Mouse (Mus musculus) spleen, embryonic (tissue): ENCODE data around the gene Bmpr1a.

Experiments
- CTCF ChIA-PET: fragments of 350-600 bp; sonication (Branson Sonifier 250); formaldehyde crosslinking; loops from one replicate; lab custom pipeline; 2022; lab: Charles Lee

Bmpr1a gene

GRCm38 (mm10) chr14:34508187-34508840 lies 5.2 kb upstream of the Bmpr1a start:
- CTCF ChIA-PET: no interaction called here

GRCm38 (mm10) chr14:34505309-34505708 lies 2.2 kb upstream of the Bmpr1a start:
- CTCF ChIA-PET: no interaction called here

DNA sequence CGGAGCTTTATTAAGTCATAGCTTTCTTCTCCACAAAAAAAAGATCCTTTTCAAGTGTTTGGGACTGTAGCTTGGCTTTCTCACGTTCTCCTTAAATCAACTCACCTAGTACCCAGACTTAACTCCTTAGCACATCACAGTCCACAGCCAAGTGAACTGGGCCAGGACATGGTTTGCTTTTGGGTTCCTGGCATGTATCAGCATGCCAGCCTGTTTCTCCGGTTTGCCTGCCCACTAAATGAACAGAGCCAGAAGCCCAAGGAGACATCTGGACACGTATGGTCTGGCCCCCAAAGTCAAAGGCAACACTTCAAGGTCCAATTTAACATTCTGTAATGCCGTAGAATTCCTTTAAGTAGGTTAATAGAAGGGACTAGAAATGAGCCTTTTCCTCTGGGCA lies 1.2 kb upstream of the Bmpr1a start:
- CTCF ChIA-PET: no interaction called here

DNA sequence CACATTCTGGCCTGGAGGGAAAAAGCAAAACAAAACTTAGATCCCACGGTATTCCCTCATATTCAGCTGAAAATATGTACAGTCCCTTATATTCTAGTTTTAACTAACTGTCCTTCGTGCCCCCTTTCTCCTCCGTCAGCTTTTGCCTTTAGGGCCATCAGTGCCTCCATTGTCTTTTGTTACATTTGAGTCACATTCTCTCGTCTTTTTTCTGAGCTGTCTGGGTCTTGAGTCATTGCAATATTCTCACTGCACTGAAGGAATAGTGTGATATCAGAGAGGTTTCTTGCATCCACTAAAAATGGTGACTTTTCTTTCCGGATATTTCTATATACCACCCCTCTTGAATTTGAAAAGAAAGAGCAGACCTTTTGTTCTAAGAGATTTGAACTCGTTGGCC lies 618 bp upstream of the Bmpr1a start:
- CTCF ChIA-PET: no interaction called here

- CTCF ChIA-PET: no interaction called here
Measured at GRCm38 (mm10) chr14:34502475-34503324, 441 bp downstream of the Bmpr1a start.

GRCm38 (mm10) chr14:34501804-34502474 lies 1.2 kb downstream of the Bmpr1a start:
- CTCF ChIA-PET: interaction anchor here (0.7 kb wide), 1 partner anchor 74 kb away, joined by 3 read pairs; no protein-coding TSS in a partner anchor

DNA sequence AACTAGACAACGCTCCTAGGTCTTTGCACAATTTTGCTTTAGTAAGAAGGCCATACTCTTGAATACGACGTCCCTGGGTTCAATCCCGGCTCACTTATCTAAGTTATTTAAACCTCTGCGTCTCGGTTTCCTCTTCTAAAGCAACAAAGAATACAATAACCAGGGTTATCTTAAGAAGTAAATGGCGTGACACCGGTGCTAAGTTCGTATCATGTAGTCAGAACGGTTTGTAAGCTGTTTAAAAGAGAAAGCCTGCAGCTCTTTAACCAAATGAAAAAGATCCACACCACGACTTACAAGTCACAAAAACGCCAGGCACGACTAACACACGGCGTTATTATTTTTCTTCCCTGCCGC lies 1.7 kb downstream of the Bmpr1a start:
- CTCF ChIA-PET: interaction anchor here (0.7 kb wide), 1 partner anchor 73 kb away, joined by 3 read pairs; no protein-coding TSS in a partner anchor

GRCm38 (mm10) chr14:34500309-34500708 lies 2.8 kb downstream of the Bmpr1a start:
- CTCF ChIA-PET: no interaction called here

GRCm38 (mm10) chr14:34499664-34500063 lies 3.5 kb downstream of the Bmpr1a start:
- CTCF ChIA-PET: no interaction called here

DNA sequence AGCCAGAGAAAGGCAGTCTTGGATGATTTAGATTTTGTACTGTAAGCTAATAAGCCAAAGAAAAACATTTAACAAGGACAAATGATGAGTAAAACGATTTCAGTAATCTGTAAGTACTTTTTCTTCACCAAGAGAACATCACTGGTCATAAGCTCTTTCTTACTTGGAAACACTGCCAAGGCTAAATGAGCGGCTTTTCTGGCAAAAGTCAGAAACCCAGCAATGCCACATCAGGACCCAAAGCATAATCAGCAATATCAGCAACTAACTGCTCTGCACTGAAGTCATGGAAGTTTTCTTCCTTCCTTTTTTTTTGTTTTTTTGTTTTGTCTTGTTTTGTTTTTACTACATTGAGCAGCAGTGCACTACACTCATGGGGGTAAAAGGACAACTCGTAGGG lies 5.8 kb downstream of the Bmpr1a start:
- CTCF ChIA-PET: no interaction called here

- CTCF ChIA-PET: no interaction called here
Measured at GRCm38 (mm10) chr14:34493682-34494081, 9.5 kb downstream of the Bmpr1a start.

GRCm38 (mm10) chr14:34492688-34493087 lies 10.5 kb downstream of the Bmpr1a start:
- CTCF ChIA-PET: no interaction called here

- CTCF ChIA-PET: interaction anchor here (0.6 kb wide), 1 partner anchor 150 kb away, joined by 12 read pairs; no protein-coding TSS in a partner anchor
Measured at GRCm38 (mm10) chr14:34490965-34491364, 12.2 kb downstream of the Bmpr1a start.

DNA sequence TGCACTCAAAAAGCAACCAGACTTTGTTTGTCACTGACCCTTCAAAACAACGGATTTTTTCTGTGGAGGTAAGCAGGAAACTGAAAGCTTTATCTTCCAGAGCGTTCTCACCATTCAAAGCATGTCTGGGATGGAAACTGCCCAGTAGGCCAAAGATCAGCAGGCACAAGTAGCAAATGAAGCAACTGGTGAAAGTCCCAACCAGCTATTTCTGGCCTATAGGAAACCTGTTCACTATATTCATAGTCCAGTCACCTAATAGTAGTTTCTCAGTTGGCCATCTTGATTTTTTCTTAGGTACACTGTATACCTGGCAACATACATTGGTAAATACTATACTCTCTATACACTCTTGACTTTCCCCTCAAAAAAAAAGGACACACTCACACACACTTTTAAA lies 13.2 kb downstream of the Bmpr1a start:
- CTCF ChIA-PET: no interaction called here

DNA sequence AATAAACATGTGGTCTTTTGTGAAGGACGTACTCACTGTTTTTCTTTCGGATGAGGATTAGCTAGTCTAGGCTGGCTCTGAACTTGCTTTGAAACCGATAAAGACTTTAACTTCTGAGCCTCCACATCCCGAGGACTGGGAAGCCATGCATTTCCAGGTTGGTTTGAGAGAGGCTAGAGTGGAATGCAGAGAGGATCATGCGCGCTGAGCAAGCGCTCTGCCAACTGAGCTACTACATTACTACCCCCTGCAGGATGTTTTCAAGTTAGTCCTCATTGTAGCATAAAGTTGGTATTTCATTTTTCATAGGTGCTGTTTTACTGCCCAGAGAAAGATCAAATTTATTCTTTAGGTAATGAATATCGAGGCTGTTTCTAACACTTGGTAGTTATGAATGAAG lies 17.0 kb downstream of the Bmpr1a start:
- CTCF ChIA-PET: no interaction called here

DNA sequence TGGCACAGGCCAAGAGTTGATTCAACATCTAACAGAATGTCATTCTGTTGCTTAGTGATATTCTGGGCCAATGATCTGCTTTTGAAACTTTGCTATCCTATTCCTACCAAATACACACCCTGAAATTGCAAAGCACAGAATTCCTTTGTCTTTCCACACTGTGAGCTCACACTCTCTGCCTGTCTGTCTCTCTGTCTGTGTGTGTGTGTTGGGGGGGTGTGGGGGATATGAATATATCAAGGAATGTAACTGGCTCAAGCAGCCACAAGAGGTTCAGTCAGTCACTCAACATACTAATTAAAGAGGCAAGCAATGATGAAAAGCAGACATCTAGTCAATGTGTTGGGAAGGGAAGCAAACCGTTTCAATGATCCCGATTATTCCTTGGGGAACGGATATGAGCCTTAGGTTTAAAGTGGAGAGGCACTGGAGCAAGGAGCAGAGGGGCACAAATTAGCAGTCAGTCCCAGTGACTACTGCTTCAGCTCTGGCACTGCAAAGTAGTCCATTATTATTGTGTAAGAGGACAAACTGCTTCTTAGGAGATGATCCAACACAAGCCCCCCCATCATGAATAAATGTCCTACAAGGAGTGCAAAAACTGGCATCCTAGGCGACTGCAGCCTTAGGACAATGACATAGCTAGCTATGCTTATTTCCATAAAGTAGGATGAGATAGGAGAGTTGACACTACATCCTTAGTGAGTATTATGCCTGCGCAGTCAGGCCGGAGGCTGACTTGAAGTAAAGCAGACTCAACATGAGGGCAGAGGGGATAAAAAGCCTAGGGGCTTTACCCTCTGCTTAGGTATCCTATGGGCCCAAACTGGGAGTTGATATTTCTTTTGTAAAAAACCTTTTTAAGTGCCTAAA lies 19.4 kb downstream of the Bmpr1a start:
- CTCF ChIA-PET: no interaction called here

DNA sequence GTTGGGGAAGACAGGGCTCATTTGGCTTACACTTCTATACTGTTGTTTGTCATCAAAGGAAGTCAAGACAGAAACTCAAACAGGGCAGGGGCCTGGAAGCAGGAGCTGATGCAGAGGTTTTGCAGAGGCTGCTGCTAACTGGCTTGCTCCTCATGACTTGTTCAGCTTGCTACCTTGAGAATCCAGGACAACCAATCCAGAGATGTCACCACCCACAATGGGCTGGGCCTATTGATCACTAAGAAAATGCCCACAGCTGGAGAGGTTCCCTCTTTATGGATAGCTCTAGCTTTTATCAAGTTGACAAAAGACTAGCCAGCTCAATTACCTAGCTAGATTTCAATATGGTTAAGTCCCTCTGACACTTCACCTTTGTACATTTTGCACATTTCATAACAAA lies 31.6 kb downstream of the Bmpr1a start:
- CTCF ChIA-PET: no interaction called here

- CTCF ChIA-PET: no interaction called here
Measured at GRCm38 (mm10) chr14:34466291-34466690, 36.9 kb downstream of the Bmpr1a start.

DNA sequence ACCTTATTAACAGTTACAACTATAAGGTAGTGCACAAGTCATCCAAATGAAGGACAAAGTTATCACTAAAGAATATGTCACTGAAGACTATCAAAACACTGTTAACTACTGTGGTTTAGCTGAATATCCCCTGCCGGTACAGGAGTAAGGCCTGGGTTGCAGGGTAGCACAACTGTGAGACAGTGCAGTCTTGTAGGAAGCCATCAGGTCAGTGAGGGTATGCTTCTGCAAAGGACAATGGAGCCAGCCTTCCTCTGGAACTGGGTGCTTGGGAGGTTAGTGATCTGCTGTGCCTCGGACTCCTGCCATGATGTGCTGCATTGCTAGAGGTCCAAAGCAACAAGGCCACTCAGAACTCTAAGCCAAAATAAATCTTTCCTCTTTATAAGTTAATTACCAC lies 43.8 kb downstream of the Bmpr1a start:
- CTCF ChIA-PET: no interaction called here

DNA sequence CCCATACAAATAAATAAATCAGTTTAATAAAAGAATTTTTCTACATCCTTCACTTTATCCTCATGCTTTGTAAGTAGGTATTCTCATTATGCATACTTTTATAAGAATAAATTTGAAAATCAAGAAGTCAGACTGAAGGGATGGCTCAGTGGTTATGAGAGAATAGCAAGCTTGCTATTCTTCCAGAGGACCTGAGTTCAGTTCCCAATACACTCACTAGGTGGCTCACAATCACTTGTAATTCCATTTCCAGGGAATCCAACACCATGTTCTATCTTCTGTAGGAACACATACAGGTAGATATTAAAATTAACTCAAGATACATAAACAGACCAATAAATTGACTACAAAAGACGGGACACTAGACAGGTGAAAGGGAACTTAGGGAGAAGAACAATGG lies 44.3 kb downstream of the Bmpr1a start:
- CTCF ChIA-PET: no interaction called here

- CTCF ChIA-PET: no interaction called here
Measured at GRCm38 (mm10) chr14:34454282-34454681, 48.9 kb downstream of the Bmpr1a start.

DNA sequence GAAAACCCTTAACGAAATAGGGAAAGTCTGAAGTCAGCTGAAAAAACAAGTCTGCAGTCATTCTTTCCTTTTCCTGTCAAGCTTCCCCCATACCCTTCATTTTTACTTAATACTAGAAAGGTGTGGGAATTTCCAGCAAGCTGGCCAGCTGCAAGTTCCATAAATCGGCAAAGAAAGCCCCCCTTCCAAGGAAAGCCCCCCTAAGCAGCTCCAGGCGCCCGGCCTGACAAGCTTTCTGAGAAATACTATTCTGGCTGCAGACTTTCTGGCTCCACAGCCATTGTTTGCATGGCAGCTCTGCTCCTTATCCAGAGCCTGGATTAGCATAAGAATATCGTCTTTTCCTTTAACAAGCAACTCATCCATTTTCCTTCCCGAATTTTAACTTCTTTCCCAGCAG lies 49.5 kb downstream of the Bmpr1a start:
- CTCF ChIA-PET: no interaction called here
